Mouse (Mus musculus) cerebellum, adult 9-11 months (tissue): Measurements from ENCODE around the gene Tmem243.
A peak's percentile ranks its signal among the peaks of the same experiment; 100 is the strongest.
"Not testable (repeated sequence)": the region's sequence is repeated elsewhere in the genome, so short reads cannot be mapped to it uniquely, and the experiment has no call there.

ENCODE experiments used
- DNase-seq: peaks from one replicate; pipeline ENCODE4 v3.0.0; 2022

The Tmem243 gene

GRCm38 (mm10) chr5:9107296-9108089, 7.0 kb downstream of the Tmem243 start:
- no peak for DNase-seq

- no peak for DNase-seq
Observed at GRCm38 (mm10) chr5:9108490-9108889, 8.0 kb downstream of the Tmem243 start.

- DNase-seq, result no peak
Observed at GRCm38 (mm10) chr5:9109582-9109981, 9.1 kb downstream of the Tmem243 start.

GRCm38 (mm10) chr5:9111285-9111684, 10.8 kb downstream of the Tmem243 start:
- no peak for DNase-seq

- peak; percentile 33 for DNase-seq
Observed at GRCm38 (mm10) chr5:9111759-9112158, 11.3 kb downstream of the Tmem243 start.

- no peak for DNase-seq
Observed at GRCm38 (mm10) chr5:9114162-9114561, 13.7 kb downstream of the Tmem243 start.

- no peak for DNase-seq
Observed at GRCm38 (mm10) chr5:9124134-9124533, 23.7 kb downstream of the Tmem243 start.

- no peak for DNase-seq
Observed at GRCm38 (mm10) chr5:9128566-9128965, 28.1 kb downstream of the Tmem243 start.

GRCm38 (mm10) chr5:9131786-9132185, 31.3 kb downstream of the Tmem243 start:
- DNase-seq, result peak; percentile 62

- DNase-seq, result no peak
Observed at GRCm38 (mm10) chr5:9135588-9135987, 35.1 kb downstream of the Tmem243 start.

- no peak for DNase-seq
Observed at GRCm38 (mm10) chr5:9140724-9141123, 40.3 kb downstream of the Tmem243 start.

- no peak for DNase-seq
Observed at GRCm38 (mm10) chr5:9142376-9142775, 41.9 kb downstream of the Tmem243 start.

GRCm38 (mm10) chr5:9149273-9149850, 48.9 kb downstream of the Tmem243 start:
- DNase-seq, result no peak

- DNase-seq, result no peak
Observed at GRCm38 (mm10) chr5:9156746-9157145, 56.3 kb downstream of the Tmem243 start.

- no peak for DNase-seq
Observed at GRCm38 (mm10) chr5:9157336-9157735, 56.9 kb downstream of the Tmem243 start.

GRCm38 (mm10) chr5:9160831-9161455, 60.5 kb downstream of the Tmem243 start:
- DNase-seq, result no peak

- peak; percentile 93 for DNase-seq
Observed at GRCm38 (mm10) chr5:9161456-9162041, 61.1 kb downstream of the Tmem243 start, which contains the start of gene Dmtf1. Gene Dmtf1 (minus strand): TSS chr5:9161776.

- no peak for DNase-seq
Observed at GRCm38 (mm10) chr5:9162088-9162487, 61.6 kb downstream of the Tmem243 start.

- no peak for DNase-seq
Observed at GRCm38 (mm10) chr5:9163411-9163810, 62.9 kb downstream of the Tmem243 start.

GRCm38 (mm10) chr5:9165151-9165550, 64.7 kb downstream of the Tmem243 start:
- DNase-seq, result not testable (repeated sequence)

GRCm38 (mm10) chr5:9166366-9166765, 65.9 kb downstream of the Tmem243 start:
- DNase-seq, result no peak

- DNase-seq, result not testable (repeated sequence)
Observed at GRCm38 (mm10) chr5:9169328-9170005, 69.0 kb downstream of the Tmem243 start.

GRCm38 (mm10) chr5:9173295-9173694, 72.8 kb downstream of the Tmem243 start:
- no peak for DNase-seq
